Mouse (Mus musculus) yolk sac, embryonic 10.5 days (tissue): ENCODE measurements around the gene Gm28038.

Experiments
- DNase-seq: peaks from one replicate; pipeline ENCODE4 v3.0.0-alpha.2; 2017; ENCODE audit warnings: low spot score

The Gm28038 gene

DNA sequence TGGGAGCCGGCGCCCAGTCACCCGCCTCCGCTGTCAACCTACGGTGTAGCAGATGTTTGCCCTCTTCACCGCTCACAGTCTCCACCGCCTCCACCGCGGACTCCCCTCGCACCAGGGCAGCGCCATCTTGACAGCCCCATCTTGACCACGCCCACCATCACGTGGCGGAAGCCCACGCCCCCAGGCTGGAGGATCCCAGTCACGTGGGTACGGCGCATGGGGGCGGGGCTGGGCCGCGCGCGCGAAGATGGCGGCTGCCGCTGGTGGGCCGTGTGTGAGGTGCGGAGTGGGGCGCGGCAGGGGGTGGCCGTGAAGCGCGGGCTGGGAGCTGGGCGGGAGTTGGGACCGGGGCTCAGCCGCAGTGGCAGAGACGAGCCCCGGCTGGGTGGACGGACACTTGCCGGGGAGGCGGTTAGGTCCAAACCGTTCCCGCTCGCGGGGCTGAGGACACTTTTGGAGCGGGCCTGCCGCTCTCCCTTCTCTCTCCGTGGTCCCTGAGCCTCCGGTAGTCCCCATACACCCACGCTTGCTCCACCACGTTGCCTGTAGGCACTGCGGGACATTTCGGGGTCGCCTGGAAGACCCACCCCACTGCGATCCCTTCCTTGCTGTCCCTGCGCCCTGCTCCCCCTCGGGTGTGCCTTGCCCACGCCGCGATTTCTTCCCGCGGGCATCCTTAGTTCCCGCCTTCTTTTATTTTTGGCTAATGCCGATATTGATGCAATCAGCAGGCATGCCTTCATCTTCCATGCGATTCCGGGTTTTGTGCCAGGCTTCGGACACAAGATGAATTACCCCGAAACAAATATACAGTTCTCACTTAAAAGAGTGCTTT is 5.6 kb downstream of the Gm28038 start, which contains the start of the genes Dolk and Nup188:
TSS of gene Dolk (minus strand) at position 143 of the 835 bp plus-strand sequence.
TSS of gene Nup188 (plus strand) at position 206 of the 835 bp plus-strand sequence.
- peak; percentile 94 for DNase-seq

GRCm38 (mm10) chr2:30287027-30287373 is 6.2 kb downstream of the Gm28038 start:
- DNase-seq: peak; percentile 51

DNA sequence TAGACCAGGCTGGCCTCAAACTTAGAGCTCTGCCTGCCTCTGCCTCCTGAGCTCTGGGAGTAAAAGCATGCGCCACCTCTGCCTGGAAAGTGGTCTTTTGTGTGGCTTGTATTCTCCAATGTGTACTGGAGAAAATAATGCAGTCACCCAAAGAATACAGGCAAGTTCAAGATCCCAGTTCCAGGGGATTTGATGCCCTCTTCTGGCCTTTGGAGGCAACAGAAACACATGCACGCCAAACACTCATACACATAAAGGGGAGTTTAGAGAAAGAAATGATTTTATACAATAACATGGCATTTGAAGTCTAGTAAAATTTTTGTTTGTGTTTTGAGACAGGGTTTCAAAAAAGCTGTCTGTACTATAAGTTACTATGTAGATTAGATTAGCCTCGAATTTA is 18.7 kb downstream of the Gm28038 start:
- no peak for DNase-seq

- DNase-seq: no peak
Measured at GRCm38 (mm10) chr2:30299966-30300365, 19.1 kb downstream of the Gm28038 start.

- no peak for DNase-seq
Measured at GRCm38 (mm10) chr2:30306087-30306486, 25.2 kb downstream of the Gm28038 start.

DNA sequence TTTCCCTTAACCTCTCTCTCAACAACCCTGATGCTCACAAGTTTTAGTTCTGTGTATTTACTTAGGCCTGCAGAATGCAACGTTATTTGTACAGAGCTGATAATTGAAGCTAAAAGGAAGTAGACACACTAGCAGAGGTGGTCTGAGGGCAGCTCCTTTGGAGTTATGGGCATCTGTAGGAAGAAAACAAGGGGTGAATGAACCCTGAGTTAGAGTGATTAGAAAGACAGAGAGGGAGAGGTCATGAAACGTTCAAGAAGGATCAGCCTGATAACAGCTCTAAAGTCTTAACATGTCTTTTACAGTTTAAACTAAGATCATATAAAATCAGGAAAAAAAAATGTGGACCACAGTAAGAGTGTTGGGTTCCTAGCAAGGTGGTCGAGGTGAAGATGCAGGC is 28.5 kb downstream of the Gm28038 start:
- DNase-seq: no peak

- DNase-seq: no peak
Measured at GRCm38 (mm10) chr2:30311481-30311880, 30.6 kb downstream of the Gm28038 start.

DNA sequence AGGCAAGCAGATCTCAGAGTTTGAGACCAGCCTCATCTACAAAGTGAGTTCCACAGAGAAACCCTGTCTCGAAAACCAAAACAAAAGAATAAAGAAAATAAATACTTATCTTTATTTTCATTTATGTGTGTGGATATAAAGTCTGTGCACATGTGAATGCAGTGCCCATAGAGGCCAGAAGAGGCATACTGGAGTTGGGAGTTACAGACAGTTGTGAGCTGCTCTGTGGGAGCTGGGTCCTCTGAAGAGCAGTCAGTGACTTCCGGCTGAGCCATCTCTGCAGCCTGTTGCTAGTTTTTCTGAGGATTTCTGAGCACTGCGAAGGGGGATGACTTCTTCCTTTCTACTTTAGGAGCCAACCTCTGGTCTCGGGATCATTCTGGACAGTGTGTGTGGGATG is 35.3 kb downstream of the Gm28038 start:
- DNase-seq: no peak

DNA sequence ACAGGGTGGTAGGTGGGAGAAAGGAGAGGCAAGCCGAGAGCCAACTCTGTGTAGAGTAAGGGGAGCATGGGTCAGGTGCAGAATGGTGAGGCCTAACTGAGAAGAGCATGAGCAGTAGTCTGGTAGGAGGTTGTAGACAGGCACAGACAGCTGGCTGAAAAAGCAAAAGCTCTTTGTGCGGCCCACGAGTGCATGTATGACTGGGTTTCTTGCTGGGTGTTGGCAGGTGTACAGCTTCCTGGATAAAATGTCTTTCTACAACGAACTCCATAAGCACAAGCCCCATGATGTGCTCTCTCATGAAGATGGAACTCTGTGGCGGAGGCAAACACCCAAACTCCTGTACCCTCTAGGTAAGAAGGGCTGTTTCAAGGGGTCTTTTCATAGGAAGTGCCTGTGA is 36.1 kb downstream of the Gm28038 start:
- DNase-seq: no peak

GRCm38 (mm10) chr2:30319260-30319659 is 38.4 kb downstream of the Gm28038 start:
- DNase-seq: peak; percentile 21

- no peak for DNase-seq
Measured at GRCm38 (mm10) chr2:30323111-30323510, 42.3 kb downstream of the Gm28038 start.

DNA sequence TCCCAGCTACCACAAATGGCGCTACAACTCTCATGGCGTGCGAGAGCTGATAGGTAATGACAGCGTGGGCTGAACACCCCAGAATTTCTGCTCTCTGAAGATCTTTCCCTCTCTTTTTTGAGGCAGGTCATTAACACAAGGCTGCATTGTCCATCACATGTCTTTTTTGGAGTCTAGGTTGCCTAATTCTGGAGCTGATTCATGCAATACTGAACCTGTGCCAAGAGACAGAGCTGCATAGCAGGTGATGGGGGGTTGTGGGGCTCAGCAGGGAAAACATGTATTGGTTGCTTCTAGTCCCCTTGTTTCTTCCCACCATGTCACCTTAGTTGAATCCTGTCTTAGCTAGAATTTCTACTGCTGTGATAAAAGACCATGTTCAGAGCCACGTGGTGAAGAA is 44.5 kb downstream of the Gm28038 start:
- DNase-seq: no peak

GRCm38 (mm10) chr2:30327276-30327675 is 46.4 kb downstream of the Gm28038 start:
- DNase-seq: no peak

GRCm38 (mm10) chr2:30328791-30329190 is 47.9 kb downstream of the Gm28038 start:
- no peak for DNase-seq

- DNase-seq: no peak
Measured at GRCm38 (mm10) chr2:30335324-30335723, 54.5 kb downstream of the Gm28038 start.

DNA sequence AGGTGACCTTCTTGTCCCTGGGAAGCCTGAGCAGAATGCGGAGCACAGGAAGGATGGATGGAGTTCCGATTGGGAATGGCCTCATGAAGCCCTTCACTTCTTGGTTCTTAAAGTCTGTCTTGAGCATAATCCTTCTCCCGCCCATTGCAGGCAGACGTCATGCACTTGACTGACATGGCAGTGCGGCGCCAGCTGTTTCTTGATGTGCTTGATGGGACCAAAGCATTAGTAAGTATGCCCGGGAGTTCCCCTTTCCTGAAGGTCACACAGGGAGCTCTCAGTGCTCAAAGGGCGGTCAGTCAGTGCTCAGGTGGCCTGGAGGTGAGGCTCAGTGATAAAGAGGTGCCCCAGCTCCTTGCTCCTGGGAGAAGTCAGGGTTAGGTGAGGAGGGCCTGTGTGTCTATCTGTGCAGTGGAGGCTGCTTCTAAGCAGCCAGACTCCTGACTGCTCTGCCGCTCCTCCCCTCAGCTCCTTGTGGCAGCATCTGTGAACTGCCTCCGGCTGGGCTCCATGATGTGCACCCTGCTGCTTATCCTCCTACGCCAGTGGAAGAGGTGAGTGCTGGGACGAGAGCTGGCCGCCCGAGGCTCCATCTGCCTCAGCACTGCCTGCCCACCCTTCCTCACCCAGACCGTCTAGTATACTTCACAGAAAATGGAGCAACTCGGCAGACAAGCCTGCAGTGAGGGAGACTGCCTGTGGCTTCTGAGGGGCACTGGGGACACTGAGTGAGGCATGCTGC is 55.5 kb downstream of the Gm28038 start:
- no peak for DNase-seq

DNA sequence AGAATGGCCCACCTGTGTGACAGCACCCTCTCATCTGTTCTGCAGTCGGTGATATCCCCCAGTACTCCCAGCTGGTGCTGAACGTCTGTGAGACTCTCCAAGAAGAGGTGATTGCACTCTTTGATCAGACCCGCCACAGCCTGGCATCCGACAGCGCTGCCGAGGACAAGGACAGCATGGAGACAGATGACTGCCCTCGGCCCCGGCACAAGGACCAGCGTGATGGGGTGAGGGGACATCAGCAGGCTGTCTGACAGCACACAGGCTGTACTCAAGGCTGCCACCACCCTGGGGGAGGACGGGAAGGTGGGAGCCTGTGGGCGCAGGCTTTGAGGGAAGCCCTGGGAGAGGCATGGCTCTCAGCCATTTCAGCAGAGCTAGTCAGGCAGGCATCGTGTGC is 56.3 kb downstream of the Gm28038 start:
- DNase-seq: no peak

- DNase-seq: no peak
Measured at GRCm38 (mm10) chr2:30342061-30342460, 61.2 kb downstream of the Gm28038 start.

DNA sequence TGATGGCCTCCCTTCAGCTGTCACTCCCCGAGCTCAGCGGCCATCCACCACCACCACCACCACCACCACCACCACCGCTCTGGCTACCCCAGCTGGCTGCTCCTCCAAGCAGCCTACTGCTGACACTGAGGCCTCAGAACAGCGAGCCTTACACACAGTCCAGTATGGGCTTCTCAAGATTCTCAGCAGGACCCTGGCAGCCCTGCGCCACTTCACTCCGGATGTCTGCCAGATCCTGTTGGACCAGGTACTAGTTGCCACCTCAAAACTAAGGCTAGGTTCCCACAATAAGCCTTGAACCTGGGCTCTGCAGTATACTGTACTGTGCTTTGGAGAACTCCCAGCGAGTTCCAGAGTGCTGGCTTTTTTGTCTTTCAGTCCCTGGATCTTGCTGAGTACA is 61.7 kb downstream of the Gm28038 start:
- no peak for DNase-seq

- DNase-seq: no peak
Measured at GRCm38 (mm10) chr2:30343601-30344137, 62.8 kb downstream of the Gm28038 start.

DNA sequence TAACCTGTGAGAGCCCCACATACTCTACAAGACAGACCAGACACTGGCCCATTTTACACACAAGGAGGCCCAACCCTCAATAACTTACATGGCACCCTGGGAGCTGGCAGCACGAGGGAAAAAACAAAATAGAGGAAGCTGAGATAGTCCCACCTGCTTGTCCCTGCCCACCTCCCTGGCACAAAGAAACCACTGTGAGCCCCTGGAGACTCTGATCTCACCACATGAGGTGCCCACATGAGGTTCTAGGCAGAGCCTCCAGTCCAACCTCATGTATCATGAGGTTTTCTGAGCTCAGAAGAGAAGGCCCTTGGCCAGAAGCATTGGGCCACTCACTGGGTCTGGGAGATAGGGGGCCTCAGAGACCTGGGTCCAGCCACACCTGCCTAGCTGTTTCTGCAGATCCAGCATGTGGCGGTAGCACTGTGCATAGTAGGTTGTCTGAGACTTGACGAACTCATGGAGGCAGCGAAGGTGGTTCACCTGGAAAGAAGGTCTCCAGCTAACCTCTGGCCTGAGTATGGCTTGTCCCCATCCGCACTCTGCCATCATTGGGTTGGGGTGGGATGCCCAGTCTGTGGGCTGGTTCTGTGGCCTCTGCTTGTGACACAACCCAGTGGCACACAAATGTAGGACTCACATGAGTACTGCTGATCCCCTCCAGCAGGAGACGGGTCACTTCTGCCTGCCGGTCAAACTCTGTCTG is 65.3 kb downstream of the Gm28038 start:
- no peak for DNase-seq

GRCm38 (mm10) chr2:30349196-30349595 is 68.4 kb downstream of the Gm28038 start:
- no peak for DNase-seq
